Mouse (Mus musculus) forebrain, postnatal 0 days (tissue): ENCODE measurements around the gene Sox5. TPM values are rescaled to one million over a fixed set of nuclear protein-coding genes. Genes with fewer than 3 reads are reported as not detected.

ENCODE experiments used
- ATAC-seq: fragments of 200-750 bp; cut with Nextera tagmentation; 2 replicates; pipeline ENCODE4 v1.8.0; 2017; ENCODE audit warnings: mild to moderate bottlenecking, moderate library complexity
- DNase-seq: peaks from one replicate; pipeline ENCODE4 v3.0.0-alpha.2; 2015
- H3K27ac ChIP-seq: fragments of 300-500 bp; sonication (generic); 2 replicates; pipeline ENCODE4 v1.5.1; 2014; ENCODE audit warnings: low read depth, mild to moderate bottlenecking, antibody characterized with exemption, low read length, moderate library complexity, mixed read lengths
- H3K27me3 ChIP-seq: fragments of 300-500 bp; sonication (generic); 2 replicates; pipeline ENCODE4 v1.6.1; 2014; ENCODE audit warnings: mild to moderate bottlenecking, low read length, mixed read lengths; ENCODE audit not compliant: insufficient read depth
- H3K36me3 ChIP-seq: fragments of 300-500 bp; sonication (generic); 2 replicates; pipeline ENCODE4 v1.6.1; 2014; ENCODE audit warnings: mild to moderate bottlenecking, moderate library complexity; ENCODE audit not compliant: insufficient read depth
- H3K4me1 ChIP-seq: fragments of 300-500 bp; sonication (generic); 2 replicates; pipeline ENCODE4 v1.6.1; 2014; ENCODE audit warnings: antibody characterized with exemption; ENCODE audit not compliant: insufficient read depth
- H3K4me2 ChIP-seq: fragments of 300-500 bp; sonication (generic); 2 replicates; pipeline ENCODE4 v1.6.1; 2014; ENCODE audit warnings: low read depth, mild to moderate bottlenecking, moderate library complexity
- H3K4me3 ChIP-seq: fragments of 300-500 bp; sonication (generic); 2 replicates; pipeline ENCODE4 v1.5.1; 2014; ENCODE audit warnings: low read depth, low read length, mixed read lengths
- H3K9ac ChIP-seq: fragments of 300-500 bp; sonication (generic); 2 replicates; pipeline ENCODE4 v1.6.1; 2014; ENCODE audit warnings: mild to moderate bottlenecking
- H3K9me3 ChIP-seq: fragments of 300-500 bp; sonication (generic); 2 replicates; pipeline ENCODE4 v1.6.1; 2016; ENCODE audit warnings: low read length
- CTCF ChIP-seq: sonication (generic); IDR thresholded peaks from 2 replicates; pipeline ENCODE4 v1.5.1; 2016; ENCODE audit warnings: antibody characterized with exemption, control low read depth, low read depth
- WGBS: fragments of 180-500 bp; shearing (Covaris S2); extraction: QIAGEN DNeasy Blood & Tissue Kit; methylation state at CpG from one replicate; pipeline ENCODE4 v1.1.7; 2014; 5-methylcytosine and 5-hydroxymethylcytosine counted together
- polyA plus RNA-seq: library from polyadenylated mRNA; unstranded; fragments of >200 nt; fragmentation: Nextera tagmentation; extraction: Ambion mirVana; gene quantifications from 2 replicates; pipeline ENCODE4 v1.2.1, GENCODE M21; 2015
- total RNA-seq: library from RNA; depleted of rRNA; stranded (reverse); fragments of >200 nt; gene quantifications from 2 replicates; pipeline ENCODE4 v1.2.3, GENCODE M21; 2014

Sox5 gene
- total and polyA plus RNA-seq, 2 experiments from 2014 or later = 31.6 to 62.8 TPM

GRCm38 (mm10) chr6:143833182-143833558 is 948.6 kb downstream of the Sox5 start:
- DNase-seq = no peak
- H3K4me3 ChIP-seq = no peak overlapping the region
- H3K27me3 ChIP-seq = no peaks in the 10 kb centered on the region
- no peaks in the 10 kb centered on the region for H3K9me3 ChIP-seq
- TF ChIP-seq CTCF = no peak
- no peak overlapping the region for H3K4me2 ChIP-seq
- no peak overlapping the region for H3K27ac ChIP-seq
- 96% methylated on average over 23 of the region's 23 CpGs for WGBS
- no peak for ATAC-seq
- no peak overlapping the region for H3K9ac ChIP-seq
- no peaks in the 10 kb centered on the region for H3K4me1 ChIP-seq
- H3K36me3 ChIP-seq = peaks cover 22% of the 10 kb centered on the region

- no peaks in the 10 kb centered on the region for H3K4me1 ChIP-seq
- no peak overlapping the region for H3K9ac ChIP-seq
- no peaks in the 10 kb centered on the region for H3K27me3 ChIP-seq
- WGBS = 90% methylated on average over 12 of the region's 12 CpGs
- no peaks in the 10 kb centered on the region for H3K9me3 ChIP-seq
- ATAC-seq (no peak), DNase-seq (no peak)
- no peak overlapping the region for H3K27ac ChIP-seq
- peaks cover 22% of the 10 kb centered on the region for H3K36me3 ChIP-seq
- TF ChIP-seq CTCF = no peak
- no peak overlapping the region for H3K4me2 ChIP-seq
- no peak overlapping the region for H3K4me3 ChIP-seq
These were observed 949.1 kb downstream of the Sox5 start for GRCm38 (mm10) chr6:143832483-143833181.

DNA sequence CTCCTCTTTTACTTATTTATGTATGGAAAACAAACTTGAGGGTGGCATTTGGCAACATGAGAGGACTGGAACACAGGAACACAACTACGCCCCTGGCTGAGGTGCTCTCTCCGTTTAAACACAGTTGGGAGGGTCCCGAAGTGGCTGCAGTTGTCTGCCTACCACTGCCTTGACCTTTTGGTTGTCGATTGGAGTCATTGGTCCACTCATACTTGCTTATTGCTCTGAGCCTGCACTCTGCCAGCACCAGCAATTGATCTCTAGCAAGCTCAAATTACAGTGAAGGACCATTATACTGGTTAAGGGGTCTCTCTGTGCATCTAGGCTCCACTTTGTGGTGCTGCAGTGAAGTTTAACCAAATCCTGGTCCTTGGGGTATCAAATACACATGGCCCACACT is 950.5 kb downstream of the Sox5 start:
- Histone ChIP-seq H3K9ac (no peak overlapping the region), H3K4me3 (no peak overlapping the region), H3K4me1 (no peaks in the 10 kb centered on the region), H3K27me3 (no peaks in the 10 kb centered on the region), H3K9me3 (no peaks in the 10 kb centered on the region), H3K4me2 (no peak overlapping the region), H3K27ac (no peak overlapping the region), H3K36me3 (peaks cover 22% of the 10 kb centered on the region)
- no peak for DNase-seq
- TF ChIP-seq CTCF = no peak
- no peak for ATAC-seq
- 85% methylated on average over 4 of the region's 4 CpGs for WGBS

DNA sequence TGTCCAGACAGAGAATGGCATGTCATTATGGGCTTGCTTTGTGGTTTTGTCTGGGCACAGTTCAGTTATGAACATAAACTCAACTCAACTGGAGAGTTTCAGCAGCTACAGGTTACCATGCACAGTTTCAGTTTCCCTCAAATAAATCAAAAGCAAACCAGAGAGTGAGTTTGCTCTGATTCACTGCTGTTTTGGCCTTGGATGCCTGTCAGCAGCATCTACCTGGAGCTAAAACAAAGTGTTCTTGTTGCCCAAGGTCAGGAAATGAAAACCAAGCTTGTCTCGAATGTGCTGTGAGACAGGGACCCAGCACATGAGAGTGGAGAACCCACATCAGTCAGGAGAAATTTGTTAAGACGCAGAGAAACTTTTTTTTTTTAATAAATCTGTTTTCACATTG is 951.6 kb downstream of the Sox5 start:
- Histone ChIP-seq H3K9me3 (no peaks in the 10 kb centered on the region), H3K4me1 (no peaks in the 10 kb centered on the region), H3K9ac (no peak overlapping the region), H3K27ac (no peak overlapping the region), H3K36me3 (peaks cover 21% of the 10 kb centered on the region), H3K27me3 (no peaks in the 10 kb centered on the region), H3K4me3 (no peak overlapping the region), H3K4me2 (no peak overlapping the region)
- ATAC-seq = no peak
- DNase-seq = no peak
- whole genome bisulfite sequencing = 81% methylated on average over 2 of the region's 2 CpGs
- TF ChIP-seq CTCF = no peak

DNA sequence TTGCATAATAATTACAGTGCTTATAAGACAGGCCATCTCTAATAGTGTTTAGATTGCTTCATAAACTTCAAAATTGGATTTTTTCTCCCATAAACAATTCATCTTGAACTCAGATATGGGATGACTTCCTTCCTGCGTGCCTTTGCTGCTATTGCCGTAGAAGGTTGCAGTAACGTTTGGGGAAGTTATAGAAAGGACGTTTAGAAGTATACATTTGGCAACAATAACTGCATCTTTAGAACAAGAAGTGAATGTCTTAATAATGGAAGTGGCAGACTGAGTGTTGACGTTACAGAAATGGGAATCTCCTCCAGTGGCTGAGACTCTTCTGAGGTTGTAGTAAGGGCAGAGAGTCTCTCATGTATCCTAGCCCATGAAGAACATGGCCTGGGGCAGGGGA is 955.0 kb downstream of the Sox5 start:
- no peaks in the 10 kb centered on the region for H3K9me3 ChIP-seq
- H3K27ac ChIP-seq = no peak overlapping the region
- H3K9ac ChIP-seq = no peak overlapping the region
- ATAC-seq (no peak), DNase-seq (no peak)
- H3K27me3 ChIP-seq = no peaks in the 10 kb centered on the region
- no peak overlapping the region for H3K4me3 ChIP-seq
- H3K36me3 ChIP-seq = no peaks in the 10 kb centered on the region
- no peak for TF ChIP-seq CTCF
- no peaks in the 10 kb centered on the region for H3K4me1 ChIP-seq
- WGBS = 79% methylated on average over 5 of the region's 5 CpGs
- H3K4me2 ChIP-seq = no peak overlapping the region

- no peak overlapping the region for H3K4me2 ChIP-seq
- H3K9ac ChIP-seq = no peak overlapping the region
- no peak for DNase-seq
- no peak overlapping the region for H3K4me3 ChIP-seq
- ATAC-seq = no peak
- no peaks in the 10 kb centered on the region for H3K36me3 ChIP-seq
- H3K27me3 ChIP-seq = no peaks in the 10 kb centered on the region
- H3K9me3 ChIP-seq = no peaks in the 10 kb centered on the region
- TF ChIP-seq CTCF = no peak
- WGBS = 86% methylated on average over 5 of the region's 5 CpGs
- no peaks in the 10 kb centered on the region for H3K4me1 ChIP-seq
- no peak overlapping the region for H3K27ac ChIP-seq
These were observed 955.8 kb downstream of the Sox5 start for GRCm38 (mm10) chr6:143825966-143826365.

DNA sequence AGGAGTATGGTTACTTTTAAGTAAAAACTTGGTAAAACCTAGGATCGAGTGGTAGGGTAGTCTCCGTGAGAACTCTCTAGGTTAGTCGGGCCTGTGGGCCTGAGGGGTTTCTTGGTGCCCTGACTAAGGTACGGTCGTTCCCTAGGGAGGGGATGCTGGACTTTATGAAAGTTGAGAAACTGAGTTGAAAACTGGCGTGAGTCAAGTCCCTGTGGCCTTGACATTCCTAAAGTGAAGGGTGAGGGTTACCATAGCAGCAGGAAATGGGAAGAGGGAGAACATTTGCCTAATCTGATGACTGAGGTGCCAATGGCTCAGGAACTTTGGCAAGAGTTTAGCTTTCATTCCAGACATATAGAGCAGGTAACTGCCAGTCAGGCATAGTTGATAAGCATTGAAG is 956.7 kb downstream of the Sox5 start:
- TF ChIP-seq CTCF = no peak
- Histone ChIP-seq H3K36me3 (no peaks in the 10 kb centered on the region), H3K4me3 (no peak overlapping the region), H3K9ac (no peak overlapping the region), H3K9me3 (no peaks in the 10 kb centered on the region), H3K27me3 (no peaks in the 10 kb centered on the region), H3K4me2 (no peak overlapping the region), H3K4me1 (no peaks in the 10 kb centered on the region), H3K27ac (no peak overlapping the region)
- no peak for DNase-seq
- ATAC-seq = no peak
- WGBS = 76% methylated on average over 6 of the region's 6 CpGs
